Mouse (Mus musculus) stomach, embryonic 16.5 days (tissue): ENCODE data around the gene Enox1. TPM values are rescaled to one million over a fixed set of nuclear protein-coding genes. Genes with fewer than 3 reads are reported as not detected.

ENCODE experiments used
- ATAC-seq: fragments of 200-750 bp; cut with Nextera tagmentation; 2 replicates; pipeline ENCODE4 v1.8.0; 2017; ENCODE audit warnings: moderate number of reproducible peaks, moderate TSS enrichment; ENCODE audit not compliant: insufficient read depth, low FRiP score
- H3K27ac ChIP-seq: fragments of 300-500 bp; sonication (generic); 2 replicates; pipeline ENCODE4 v1.5.1; 2014; ENCODE audit warnings: low read length
- H3K27me3 ChIP-seq: fragments of 300-500 bp; sonication (generic); 2 replicates; pipeline ENCODE4 v1.6.1; 2014; ENCODE audit warnings: low read length, control low read depth, mixed read lengths; ENCODE audit not compliant: control insufficient read depth, insufficient read depth
- H3K36me3 ChIP-seq: fragments of 300-500 bp; sonication (generic); 2 replicates; pipeline ENCODE4 v1.6.1; 2014; ENCODE audit warnings: low read length; ENCODE audit not compliant: control insufficient read depth, insufficient read depth
- H3K4me1 ChIP-seq: fragments of 300-500 bp; sonication (generic); 2 replicates; pipeline ENCODE4 v1.6.1; 2014; ENCODE audit warnings: low read length, control low read depth, mixed read lengths; ENCODE audit not compliant: control insufficient read depth, insufficient read depth
- H3K4me2 ChIP-seq: fragments of 300-500 bp; sonication (generic); 2 replicates; pipeline ENCODE4 v1.6.1; 2014; ENCODE audit warnings: low read depth, low read length, mixed read lengths
- H3K4me3 ChIP-seq: fragments of 300-500 bp; sonication (generic); replicated peaks from 2 replicates; pipeline ENCODE4 v1.5.1; 2014; ENCODE audit warnings: mild to moderate bottlenecking, low read length
- H3K9ac ChIP-seq: fragments of 300-500 bp; sonication (generic); 2 replicates; pipeline ENCODE4 v1.6.1; 2014; ENCODE audit warnings: low read length
- H3K9me3 ChIP-seq: fragments of 300-500 bp; sonication (generic); replicated peaks from 2 replicates; pipeline ENCODE4 v1.6.1; 2016; ENCODE audit warnings: low read length, control low read depth; ENCODE audit not compliant: control insufficient read depth
- WGBS: fragments of 180-500 bp; shearing (Covaris S2); extraction: QIAGEN DNeasy Blood & Tissue Kit; methylation state at CpG from one replicate; pipeline ENCODE4 v1.1.7; 2014; 5-methylcytosine and 5-hydroxymethylcytosine counted together
- polyA plus RNA-seq: library from polyadenylated mRNA; unstranded; fragments of >200 nt; fragmentation: Nextera tagmentation; extraction: Ambion mirVana; gene quantifications from 2 replicates; pipeline ENCODE4 v1.2.1, GENCODE M21; 2015

Enox1 gene
- polyA plus RNA-seq, 1 experiment from 2014 or later = 6.6 TPM

- no peak for ATAC-seq
- H3K9ac ChIP-seq = no peak overlapping the region
- no peak overlapping the region for H3K4me3 ChIP-seq
- no peak overlapping the region for H3K4me2 ChIP-seq
- no peaks in the 10 kb centered on the region for H3K36me3 ChIP-seq
- no peaks in the 10 kb centered on the region for H3K9me3 ChIP-seq
- no peak overlapping the region for H3K27ac ChIP-seq
- no peaks in the 10 kb centered on the region for H3K27me3 ChIP-seq
- no peaks in the 10 kb centered on the region for H3K4me1 ChIP-seq
- 62% methylated on average over 3 of the region's 3 CpGs for WGBS
These were observed 353.4 kb downstream of the Enox1 start for GRCm38 (mm10) chr14:77509924-77510323.

- Histone ChIP-seq H3K9me3 (no peaks in the 10 kb centered on the region), H3K4me1 (no peaks in the 10 kb centered on the region), H3K9ac (no peak overlapping the region), H3K4me2 (no peak overlapping the region), H3K27ac (no peak overlapping the region), H3K27me3 (no peaks in the 10 kb centered on the region), H3K4me3 (no peak overlapping the region), H3K36me3 (no peaks in the 10 kb centered on the region)
- 70% methylated on average over 7 of the region's 7 CpGs for WGBS
- no peak for ATAC-seq
These were observed 354.7 kb downstream of the Enox1 start for GRCm38 (mm10) chr14:77511137-77511870.

DNA sequence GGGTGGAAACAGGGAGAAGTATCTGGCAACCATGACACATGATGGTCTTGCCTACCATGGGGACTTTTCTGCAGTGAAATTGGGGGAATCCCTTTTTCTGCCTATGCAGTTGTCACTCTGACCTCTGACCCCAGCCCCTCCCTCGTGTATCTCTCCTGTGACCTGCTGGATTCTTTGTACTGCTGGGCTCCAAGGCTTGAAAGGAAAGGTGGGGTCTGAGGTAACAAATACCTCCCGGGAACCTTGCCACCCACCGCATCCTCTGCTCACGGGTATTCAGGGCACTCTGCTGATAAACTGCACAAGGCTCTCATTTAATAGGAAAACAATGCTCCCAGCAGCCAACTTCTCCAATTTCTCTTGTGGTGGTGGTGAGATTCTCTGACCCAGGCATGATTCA, 361.5 kb downstream of the Enox1 start:
- 71% methylated on average over 4 of the region's 4 CpGs for WGBS
- no peak for ATAC-seq

DNA sequence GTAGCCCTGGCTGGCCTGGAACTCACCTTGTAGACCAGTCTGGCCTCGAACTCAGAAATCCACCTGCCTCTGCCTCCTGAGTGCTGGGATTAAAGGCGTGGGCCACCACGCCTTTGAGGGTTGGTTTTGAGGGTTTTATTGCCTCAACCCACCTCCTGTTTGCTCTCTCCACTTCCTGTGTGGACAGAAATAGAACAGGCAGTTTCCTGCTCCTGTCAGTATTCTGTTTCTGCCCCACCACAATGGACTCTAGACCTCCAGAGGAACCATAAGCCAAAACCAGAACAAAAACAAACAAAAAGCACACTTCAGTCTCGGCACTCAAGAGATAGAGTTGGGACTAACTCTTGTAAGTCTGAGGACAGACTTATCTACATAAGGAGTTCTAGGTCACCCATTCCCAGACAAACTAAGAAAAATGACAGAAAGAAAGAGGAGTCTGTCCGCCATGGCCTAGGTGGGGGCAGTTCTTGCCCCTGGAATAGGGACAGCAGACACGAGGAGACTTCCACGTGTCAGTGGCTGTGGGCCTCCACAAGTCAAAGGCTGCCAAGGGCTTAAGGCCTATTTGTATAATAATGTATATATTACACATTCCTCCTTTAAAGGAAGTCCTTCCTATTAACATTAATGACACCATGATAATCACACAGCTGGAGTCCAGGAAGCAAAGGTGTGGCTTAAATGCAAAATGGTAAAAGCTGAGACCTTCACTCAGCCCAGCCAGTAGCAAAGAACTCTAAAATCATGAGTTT, 362.6 kb downstream of the Enox1 start:
- no peak overlapping the region for H3K4me3 ChIP-seq
- no peaks in the 10 kb centered on the region for H3K27me3 ChIP-seq
- H3K9me3 ChIP-seq = no peaks in the 10 kb centered on the region
- no peak for ATAC-seq
- H3K4me1 ChIP-seq = no peaks in the 10 kb centered on the region
- H3K27ac ChIP-seq = no peak overlapping the region
- no peak overlapping the region for H3K9ac ChIP-seq
- H3K4me2 ChIP-seq = no peak overlapping the region
- no peaks in the 10 kb centered on the region for H3K36me3 ChIP-seq
- whole genome bisulfite sequencing = 60% methylated on average over 7 of the region's 7 CpGs

More for the DNA sequence above, 361.5 kb downstream of the Enox1 start:
- no peak overlapping the region for H3K27ac ChIP-seq
- no peak overlapping the region for H3K4me2 ChIP-seq
- no peaks in the 10 kb centered on the region for H3K27me3 ChIP-seq
- H3K36me3 ChIP-seq = no peaks in the 10 kb centered on the region
- H3K4me1 ChIP-seq = no peaks in the 10 kb centered on the region
- no peak overlapping the region for H3K4me3 ChIP-seq
- H3K9me3 ChIP-seq = no peaks in the 10 kb centered on the region
- H3K9ac ChIP-seq = no peak overlapping the region

DNA sequence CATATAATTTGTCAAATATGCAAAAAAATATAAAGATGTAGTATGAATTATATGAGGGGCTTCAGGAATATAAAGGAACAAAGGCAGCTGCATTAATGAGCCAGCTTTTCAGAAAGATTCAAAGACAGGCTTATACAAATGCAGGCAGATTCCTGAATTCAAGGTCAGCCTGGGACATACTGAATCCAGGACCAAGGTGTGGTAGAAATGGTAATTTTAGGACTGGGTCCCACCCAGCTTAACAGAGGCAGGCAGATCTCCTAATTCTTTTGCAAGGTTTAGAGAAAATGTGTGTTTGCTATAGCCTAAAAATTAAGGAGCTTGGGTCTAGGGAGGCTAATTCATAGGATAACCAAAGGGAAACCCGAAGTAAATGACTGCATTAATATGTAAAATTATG, 363.1 kb downstream of the Enox1 start:
- H3K27ac ChIP-seq = no peak overlapping the region
- H3K4me3 ChIP-seq = no peak overlapping the region
- no peaks in the 10 kb centered on the region for H3K27me3 ChIP-seq
- H3K4me2 ChIP-seq = no peak overlapping the region
- ATAC-seq = no peak
- no peaks in the 10 kb centered on the region for H3K36me3 ChIP-seq
- H3K4me1 ChIP-seq = no peaks in the 10 kb centered on the region
- no peak overlapping the region for H3K9ac ChIP-seq
- WGBS = 89% methylated on average over 1 of the region's 1 CpGs
- H3K9me3 ChIP-seq = no peaks in the 10 kb centered on the region

- Histone ChIP-seq H3K9me3 (no peaks in the 10 kb centered on the region), H3K27ac (no peak overlapping the region), H3K4me1 (no peaks in the 10 kb centered on the region), H3K27me3 (no peaks in the 10 kb centered on the region), H3K4me3 (no peak overlapping the region), H3K9ac (no peak overlapping the region), H3K4me2 (no peak overlapping the region), H3K36me3 (no peaks in the 10 kb centered on the region)
- ATAC-seq = no peak
- 76% methylated on average over 4 of the region's 4 CpGs for WGBS
These were observed 367.7 kb downstream of the Enox1 start for GRCm38 (mm10) chr14:77524303-77524702.

- Histone ChIP-seq H3K36me3 (no peaks in the 10 kb centered on the region), H3K9me3 (no peaks in the 10 kb centered on the region), H3K9ac (no peak overlapping the region), H3K4me2 (no peak overlapping the region), H3K4me3 (no peak overlapping the region), H3K4me1 (no peaks in the 10 kb centered on the region), H3K27me3 (no peaks in the 10 kb centered on the region), H3K27ac (no peak overlapping the region)
- no peak for ATAC-seq
- WGBS = 87% methylated on average over 1 of the region's 1 CpGs
These were observed 369.7 kb downstream of the Enox1 start for GRCm38 (mm10) chr14:77526262-77526661.

DNA sequence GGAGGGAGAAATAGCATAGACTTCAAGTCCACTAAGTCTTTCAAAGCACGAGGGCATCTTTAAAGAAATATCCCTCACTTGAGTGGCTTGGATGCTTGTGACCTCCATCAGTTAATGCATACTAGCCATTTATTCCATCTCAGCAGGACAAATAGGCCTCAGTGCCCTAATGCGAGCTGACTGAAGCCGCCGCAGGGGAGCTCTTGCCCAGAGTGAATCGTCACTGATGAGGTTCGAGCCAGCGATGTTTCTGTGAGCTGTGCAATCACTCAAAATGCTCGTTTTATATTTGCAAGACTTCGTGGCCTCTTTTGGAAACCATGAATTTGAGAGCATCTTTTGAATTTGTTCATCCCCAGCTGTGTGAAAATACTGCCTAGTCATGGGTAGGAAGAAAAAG, 372.6 kb downstream of the Enox1 start:
- H3K36me3 ChIP-seq = no peaks in the 10 kb centered on the region
- no peaks in the 10 kb centered on the region for H3K9me3 ChIP-seq
- H3K4me1 ChIP-seq = no peaks in the 10 kb centered on the region
- H3K4me3 ChIP-seq = no peak overlapping the region
- ATAC-seq = no peak
- WGBS = 88% methylated on average over 9 of the region's 9 CpGs
- no peak overlapping the region for H3K4me2 ChIP-seq
- H3K27me3 ChIP-seq = no peaks in the 10 kb centered on the region
- H3K9ac ChIP-seq = no peak overlapping the region
- no peak overlapping the region for H3K27ac ChIP-seq

GRCm38 (mm10) chr14:77529621-77530020, 373.1 kb downstream of the Enox1 start:
- WGBS = 76% methylated on average over 5 of the region's 5 CpGs
- H3K9ac ChIP-seq = no peak overlapping the region
- H3K4me2 ChIP-seq = no peak overlapping the region
- no peak overlapping the region for H3K4me3 ChIP-seq
- no peaks in the 10 kb centered on the region for H3K9me3 ChIP-seq
- no peak overlapping the region for H3K27ac ChIP-seq
- H3K36me3 ChIP-seq = no peaks in the 10 kb centered on the region
- H3K4me1 ChIP-seq = no peaks in the 10 kb centered on the region
- no peak for ATAC-seq
- H3K27me3 ChIP-seq = no peaks in the 10 kb centered on the region
